Mouse (Mus musculus) stomach, embryonic 16.5 days (tissue): ENCODE measurements around the gene Fam184a. TPM values are rescaled to one million over a fixed set of nuclear protein-coding genes. Genes with fewer than 3 reads are reported as not detected.

Source experiments
- ATAC-seq: fragments of 200-750 bp; cut with Nextera tagmentation; 2 replicates; pipeline ENCODE4 v1.8.0; 2017; ENCODE audit warnings: moderate number of reproducible peaks, moderate TSS enrichment; ENCODE audit not compliant: insufficient read depth, low FRiP score
- H3K27ac ChIP-seq: fragments of 300-500 bp; sonication (generic); 2 replicates; pipeline ENCODE4 v1.5.1; 2014; ENCODE audit warnings: low read length
- H3K27me3 ChIP-seq: fragments of 300-500 bp; sonication (generic); 2 replicates; pipeline ENCODE4 v1.6.1; 2014; ENCODE audit warnings: low read length, control low read depth, mixed read lengths; ENCODE audit not compliant: control insufficient read depth, insufficient read depth
- H3K36me3 ChIP-seq: fragments of 300-500 bp; sonication (generic); 2 replicates; pipeline ENCODE4 v1.6.1; 2014; ENCODE audit warnings: low read length; ENCODE audit not compliant: control insufficient read depth, insufficient read depth
- H3K4me1 ChIP-seq: fragments of 300-500 bp; sonication (generic); 2 replicates; pipeline ENCODE4 v1.6.1; 2014; ENCODE audit warnings: low read length, control low read depth, mixed read lengths; ENCODE audit not compliant: control insufficient read depth, insufficient read depth
- H3K4me2 ChIP-seq: fragments of 300-500 bp; sonication (generic); 2 replicates; pipeline ENCODE4 v1.6.1; 2014; ENCODE audit warnings: low read depth, low read length, mixed read lengths
- H3K4me3 ChIP-seq: fragments of 300-500 bp; sonication (generic); replicated peaks from 2 replicates; pipeline ENCODE4 v1.5.1; 2014; ENCODE audit warnings: mild to moderate bottlenecking, low read length
- H3K9ac ChIP-seq: fragments of 300-500 bp; sonication (generic); 2 replicates; pipeline ENCODE4 v1.6.1; 2014; ENCODE audit warnings: low read length
- H3K9me3 ChIP-seq: fragments of 300-500 bp; sonication (generic); replicated peaks from 2 replicates; pipeline ENCODE4 v1.6.1; 2016; ENCODE audit warnings: low read length, control low read depth; ENCODE audit not compliant: control insufficient read depth
- WGBS: fragments of 180-500 bp; shearing (Covaris S2); extraction: QIAGEN DNeasy Blood & Tissue Kit; methylation state at CpG from one replicate; pipeline ENCODE4 v1.1.7; 2014; 5-methylcytosine and 5-hydroxymethylcytosine counted together
- polyA plus RNA-seq: library from polyadenylated mRNA; unstranded; fragments of >200 nt; fragmentation: Nextera tagmentation; extraction: Ambion mirVana; gene quantifications from 2 replicates; pipeline ENCODE4 v1.2.1, GENCODE M21; 2015

Gene Fam184a
- polyA plus RNA-seq, 1 experiment from 2014 or later: 2.3 TPM

- Histone ChIP-seq H3K4me2 (no peak overlapping the region), H3K9me3 (no peaks in the 10 kb centered on the region), H3K4me3 (no peak overlapping the region), H3K9ac (no peak overlapping the region), H3K27me3 (no peaks in the 10 kb centered on the region), H3K4me1 (no peaks in the 10 kb centered on the region), H3K36me3 (no peaks in the 10 kb centered on the region), H3K27ac (no peak overlapping the region)
- 29% methylated on average over 2 of the region's 2 CpGs for WGBS
- no peak for ATAC-seq
These were observed 25.6 kb downstream of the Fam184a start for GRCm38 (mm10) chr10:53725301-53725700.

GRCm38 (mm10) chr10:53704516-53704915, 46.4 kb downstream of the Fam184a start:
- no peak overlapping the region for H3K4me2 ChIP-seq
- H3K4me3 ChIP-seq: no peak overlapping the region
- H3K9ac ChIP-seq: no peak overlapping the region
- no peaks in the 10 kb centered on the region for H3K4me1 ChIP-seq
- H3K9me3 ChIP-seq: no peaks in the 10 kb centered on the region
- H3K27ac ChIP-seq: no peak overlapping the region
- 95% methylated on average over 9 of the region's 9 CpGs for WGBS
- H3K36me3 ChIP-seq: no peaks in the 10 kb centered on the region
- no peak for ATAC-seq
- no peaks in the 10 kb centered on the region for H3K27me3 ChIP-seq

- Histone ChIP-seq H3K4me3 (no peak overlapping the region), H3K27ac (no peak overlapping the region), H3K9ac (no peak overlapping the region), H3K4me2 (no peak overlapping the region), H3K9me3 (no peaks in the 10 kb centered on the region), H3K36me3 (no peaks in the 10 kb centered on the region), H3K27me3 (no peaks in the 10 kb centered on the region), H3K4me1 (0 out of 2 replicates have a peak, but pooled peaks cover 2% of the 10 kb centered on the region)
- ATAC-seq: no peak
- 90% methylated on average over 10 of the region's 10 CpGs for WGBS
These were observed 52.4 kb downstream of the Fam184a start for GRCm38 (mm10) chr10:53698531-53698930.

DNA sequence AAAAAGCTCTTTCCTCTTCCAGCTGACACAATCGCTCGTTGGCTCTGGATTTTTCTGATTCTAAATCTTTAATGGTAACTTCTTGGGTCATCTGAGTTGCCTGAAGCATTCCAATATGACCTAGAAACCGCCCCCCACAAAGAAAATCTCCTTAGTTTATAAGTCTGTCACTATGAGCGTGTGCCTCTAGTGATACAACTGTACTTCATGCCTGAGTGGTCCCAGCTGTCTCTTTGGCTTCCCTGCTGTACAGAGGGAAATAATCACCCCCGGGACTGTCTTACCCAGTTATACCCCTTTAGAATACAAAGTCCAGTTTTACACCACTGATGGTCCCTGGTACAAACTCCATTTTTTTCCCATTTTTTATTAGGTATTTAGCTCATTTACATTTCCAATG, 56.2 kb downstream of the Fam184a start:
- no peak for ATAC-seq
- Histone ChIP-seq H3K27me3 (no peaks in the 10 kb centered on the region), H3K36me3 (no peaks in the 10 kb centered on the region), H3K4me1 (0 out of 2 replicates have a peak, but pooled peaks cover 2% of the 10 kb centered on the region), H3K9ac (no peak overlapping the region), H3K27ac (no peak overlapping the region), H3K4me3 (no peak overlapping the region), H3K4me2 (no peak overlapping the region), H3K9me3 (no peaks in the 10 kb centered on the region)
- 56% methylated on average over 5 of the region's 5 CpGs for WGBS

- Histone ChIP-seq H3K27ac (no peak overlapping the region), H3K4me1 (0 out of 2 replicates have a peak, but pooled peaks cover 2% of the 10 kb centered on the region), H3K36me3 (no peaks in the 10 kb centered on the region), H3K9me3 (no peaks in the 10 kb centered on the region), H3K27me3 (no peaks in the 10 kb centered on the region), H3K4me2 (no peak overlapping the region), H3K4me3 (no peak overlapping the region), H3K9ac (no peak overlapping the region)
- no peak for ATAC-seq
These were observed 59.7 kb downstream of the Fam184a start for GRCm38 (mm10) chr10:53691263-53691662.

- Histone ChIP-seq H3K9me3 (no peaks in the 10 kb centered on the region), H3K4me2 (no peak overlapping the region), H3K4me3 (no peak overlapping the region), H3K9ac (no peak overlapping the region), H3K4me1 (no peaks in the 10 kb centered on the region), H3K27me3 (no peaks in the 10 kb centered on the region), H3K36me3 (no peaks in the 10 kb centered on the region), H3K27ac (no peak overlapping the region)
- 81% methylated on average over 4 of the region's 4 CpGs for WGBS
- no peak for ATAC-seq
These were observed 61.9 kb downstream of the Fam184a start for GRCm38 (mm10) chr10:53688952-53689584.

DNA sequence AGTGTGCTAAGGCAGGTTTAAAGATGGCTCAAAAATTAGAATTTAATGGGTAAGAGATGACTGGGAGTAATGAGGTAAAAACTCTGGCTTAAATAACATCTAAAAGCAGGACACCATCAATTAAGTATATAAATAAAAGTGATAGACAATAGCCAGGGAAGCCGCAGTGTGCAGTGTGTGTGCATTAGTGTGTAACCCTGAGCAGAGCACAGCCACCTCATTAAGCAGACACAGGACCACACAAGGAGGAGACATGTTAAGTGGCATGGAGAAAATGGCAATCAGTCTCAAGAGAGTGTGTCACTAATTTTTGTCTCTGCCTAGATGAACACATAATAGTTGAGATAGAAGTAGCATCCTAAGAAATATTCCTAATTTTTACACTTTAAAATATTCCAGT, 62.4 kb downstream of the Fam184a start:
- H3K9me3 ChIP-seq: no peaks in the 10 kb centered on the region
- no peak for ATAC-seq

GRCm38 (mm10) chr10:53687888-53688287, 63.0 kb downstream of the Fam184a start:
- ATAC-seq: no peak
- H3K9ac ChIP-seq: no peak overlapping the region
- H3K9me3 ChIP-seq: no peaks in the 10 kb centered on the region
- no peak overlapping the region for H3K27ac ChIP-seq
- no peaks in the 10 kb centered on the region for H3K36me3 ChIP-seq
- WGBS: 59% methylated on average over 5 of the region's 5 CpGs
- no peak overlapping the region for H3K4me3 ChIP-seq
- H3K4me2 ChIP-seq: no peak overlapping the region
- H3K27me3 ChIP-seq: no peaks in the 10 kb centered on the region
- H3K4me1 ChIP-seq: no peaks in the 10 kb centered on the region

More for the DNA sequence above, 62.4 kb downstream of the Fam184a start:
- no peak overlapping the region for H3K4me3 ChIP-seq
- no peaks in the 10 kb centered on the region for H3K4me1 ChIP-seq
- no peaks in the 10 kb centered on the region for H3K36me3 ChIP-seq
- H3K27ac ChIP-seq: no peak overlapping the region
- 53% methylated on average over 1 of the region's 1 CpGs for WGBS
- no peaks in the 10 kb centered on the region for H3K27me3 ChIP-seq
- no peak overlapping the region for H3K9ac ChIP-seq
- H3K4me2 ChIP-seq: no peak overlapping the region

DNA sequence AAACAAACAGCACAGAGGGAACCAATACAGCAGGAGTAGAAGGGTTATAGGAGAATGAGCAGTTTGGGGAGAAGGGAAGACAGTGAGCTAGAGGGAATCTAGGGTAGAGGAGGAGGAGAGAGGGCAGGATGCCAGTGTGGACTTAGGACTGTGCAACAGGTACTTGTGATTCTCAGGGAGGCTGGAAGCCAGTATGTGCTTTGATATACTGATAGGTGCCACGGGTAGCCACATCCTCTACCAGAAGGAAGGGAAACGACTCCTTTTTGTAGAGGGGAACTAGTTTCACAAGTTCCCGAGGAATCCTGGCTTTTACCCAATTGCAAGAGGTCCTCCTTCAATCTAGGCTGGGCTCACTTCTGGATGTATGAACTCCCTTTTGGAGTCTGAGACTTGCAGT, 65.1 kb downstream of the Fam184a start:
- ATAC-seq: no peak

More for the DNA sequence above, 65.1 kb downstream of the Fam184a start:
- Histone ChIP-seq H3K27me3 (no peaks in the 10 kb centered on the region), H3K27ac (no peak overlapping the region), H3K36me3 (no peaks in the 10 kb centered on the region), H3K9ac (no peak overlapping the region), H3K4me2 (no peak overlapping the region), H3K9me3 (no peaks in the 10 kb centered on the region), H3K4me1 (no peaks in the 10 kb centered on the region), H3K4me3 (no peak overlapping the region)
- 49% methylated on average over 3 of the region's 3 CpGs for WGBS
